Mouse (Mus musculus) left cerebral cortex, adult 9 months (tissue): Measurements from ENCODE around the gene Fabp3.

Experiments used
- DNase-seq, 2 experiments: peaks; one replicate each; pipeline ENCODE4 v3.0.0; 2022; ENCODE audit warnings: low spot score in 2 of 2

Gene Fabp3

GRCm38 (mm10) chr4:130294513-130294912 lies 13.9 kb upstream of the Fabp3 start:
- DNase-seq: no peak

DNA sequence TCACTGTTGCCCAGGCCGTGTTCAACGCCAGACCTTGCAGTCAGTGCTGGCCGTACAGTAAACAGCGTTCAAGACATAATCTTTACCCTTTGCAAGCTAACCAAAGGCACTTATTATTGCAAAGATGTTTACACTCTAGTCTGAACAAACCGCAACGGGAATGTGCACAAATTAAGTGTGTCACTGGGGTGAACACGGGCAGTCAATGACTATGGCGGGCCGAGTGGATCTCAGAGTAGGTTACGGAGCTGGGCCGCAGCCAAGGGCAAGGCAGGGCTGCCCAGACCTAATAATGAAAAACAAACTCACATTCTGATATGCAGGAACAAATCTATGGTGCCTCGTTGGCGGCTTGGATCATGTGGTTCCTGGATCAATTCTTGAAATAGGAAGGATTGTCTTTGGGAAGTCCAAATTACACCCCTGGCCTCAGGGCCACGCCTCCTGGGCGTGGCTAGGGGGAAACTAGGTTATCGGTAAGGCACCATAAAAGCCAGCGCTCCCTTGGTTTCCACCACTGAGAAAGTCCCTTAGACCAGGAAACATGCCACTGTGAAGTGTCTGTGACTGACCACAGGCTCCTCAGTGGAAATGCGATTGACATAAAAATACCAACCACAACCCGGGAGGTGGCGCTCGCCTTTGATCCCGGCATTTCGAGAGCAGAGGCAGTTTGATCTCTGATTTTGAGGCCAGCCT lies 13.2 kb upstream of the Fabp3 start:
- DNase-seq: no peak

DNA sequence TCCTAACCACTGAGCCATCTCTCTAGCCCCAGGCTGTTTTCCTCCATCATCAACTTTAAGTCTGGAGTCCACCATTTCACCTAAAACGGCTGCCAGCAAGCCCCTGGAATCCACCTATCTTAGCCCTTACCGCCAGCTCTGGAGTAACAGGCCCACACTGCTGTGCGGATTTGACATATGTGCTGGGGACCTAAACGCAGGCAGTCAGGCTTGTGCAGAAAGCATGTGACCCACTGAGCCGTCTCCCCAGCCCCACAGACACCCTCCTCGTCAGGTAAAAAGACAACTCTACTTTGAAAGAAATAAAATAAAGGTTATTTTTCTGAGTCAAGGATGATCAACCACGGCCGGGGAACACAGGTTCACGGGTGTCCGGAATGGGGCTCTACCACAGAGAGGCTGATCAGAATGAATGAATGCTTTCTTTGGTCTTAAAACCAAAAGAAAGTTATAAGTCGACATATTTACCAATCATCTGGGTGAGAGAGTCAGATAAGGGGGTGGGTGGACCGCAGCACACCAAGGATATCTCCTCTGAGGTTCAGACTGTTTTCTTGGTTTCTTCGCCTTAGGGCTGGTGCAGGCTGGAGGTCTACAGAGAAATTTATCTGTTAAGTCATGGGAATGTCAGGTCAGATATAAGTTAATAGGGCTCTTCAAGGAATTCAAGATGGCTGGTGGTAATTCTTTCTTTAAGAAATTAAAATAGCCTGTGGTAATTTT lies 12.0 kb upstream of the Fabp3 start:
- DNase-seq: no peak

GRCm38 (mm10) chr4:130297123-130297529 lies 11.3 kb upstream of the Fabp3 start:
- DNase-seq: no peak

- DNase-seq: no peak
These were observed 9.3 kb upstream of the Fabp3 start for GRCm38 (mm10) chr4:130298877-130299628.

GRCm38 (mm10) chr4:130299629-130300018 lies 8.8 kb upstream of the Fabp3 start:
- DNase-seq: no peak

- no peak for DNase-seq
These were observed 6.0 kb upstream of the Fabp3 start for GRCm38 (mm10) chr4:130302285-130302870.

DNA sequence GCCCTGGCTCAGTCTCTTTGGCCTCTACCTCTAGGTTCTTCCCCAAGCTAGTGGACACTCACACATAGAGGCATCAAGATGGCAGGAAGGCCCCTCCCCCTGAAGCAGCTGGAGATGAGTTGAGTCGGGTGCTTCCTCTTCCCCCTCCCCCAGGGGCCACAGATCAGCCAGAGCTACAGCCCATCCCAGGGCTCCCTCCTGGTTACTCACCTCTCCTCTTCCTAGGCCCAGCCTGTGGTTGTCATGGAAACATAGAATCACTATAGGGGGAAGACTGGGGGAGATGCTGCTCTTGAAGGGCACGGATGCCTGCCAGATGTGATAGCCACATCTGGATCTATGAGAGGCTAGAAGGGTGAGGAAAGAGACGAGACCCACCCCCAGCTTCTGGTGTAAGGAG lies 3.6 kb upstream of the Fabp3 start:
- DNase-seq: no peak

GRCm38 (mm10) chr4:130306796-130307630 lies 1.4 kb upstream of the Fabp3 start:
- DNase-seq: no peak

- DNase-seq: peak in 1 of 2 experiments; percentile 49
These were observed 554 bp upstream of the Fabp3 start for GRCm38 (mm10) chr4:130307851-130308230.

GRCm38 (mm10) chr4:130309254-130309653 lies 859 bp downstream of the Fabp3 start:
- DNase-seq: no peak

DNA sequence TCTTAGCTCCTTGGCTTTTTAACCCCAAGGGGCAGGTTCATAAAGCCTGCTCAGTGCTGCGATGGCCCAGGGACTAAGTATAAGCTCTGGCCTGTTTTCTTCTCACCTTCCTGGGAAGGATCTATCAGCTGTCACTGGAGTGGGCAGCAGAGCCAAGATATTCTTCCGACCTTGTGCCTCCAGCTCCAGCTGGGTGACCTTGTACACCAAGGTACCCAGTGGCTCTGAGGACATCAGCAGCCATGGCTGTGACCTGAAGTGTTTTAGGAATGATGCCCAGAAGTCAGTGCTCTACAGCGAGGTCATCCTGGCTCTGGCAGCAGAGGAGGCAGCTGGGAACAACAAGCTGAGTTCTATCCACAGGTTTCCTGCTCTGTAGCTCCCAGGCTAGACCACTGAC lies 4.1 kb downstream of the Fabp3 start:
- no peak for DNase-seq

- DNase-seq: no peak
These were observed 5.2 kb downstream of the Fabp3 start for GRCm38 (mm10) chr4:130313552-130313951.

DNA sequence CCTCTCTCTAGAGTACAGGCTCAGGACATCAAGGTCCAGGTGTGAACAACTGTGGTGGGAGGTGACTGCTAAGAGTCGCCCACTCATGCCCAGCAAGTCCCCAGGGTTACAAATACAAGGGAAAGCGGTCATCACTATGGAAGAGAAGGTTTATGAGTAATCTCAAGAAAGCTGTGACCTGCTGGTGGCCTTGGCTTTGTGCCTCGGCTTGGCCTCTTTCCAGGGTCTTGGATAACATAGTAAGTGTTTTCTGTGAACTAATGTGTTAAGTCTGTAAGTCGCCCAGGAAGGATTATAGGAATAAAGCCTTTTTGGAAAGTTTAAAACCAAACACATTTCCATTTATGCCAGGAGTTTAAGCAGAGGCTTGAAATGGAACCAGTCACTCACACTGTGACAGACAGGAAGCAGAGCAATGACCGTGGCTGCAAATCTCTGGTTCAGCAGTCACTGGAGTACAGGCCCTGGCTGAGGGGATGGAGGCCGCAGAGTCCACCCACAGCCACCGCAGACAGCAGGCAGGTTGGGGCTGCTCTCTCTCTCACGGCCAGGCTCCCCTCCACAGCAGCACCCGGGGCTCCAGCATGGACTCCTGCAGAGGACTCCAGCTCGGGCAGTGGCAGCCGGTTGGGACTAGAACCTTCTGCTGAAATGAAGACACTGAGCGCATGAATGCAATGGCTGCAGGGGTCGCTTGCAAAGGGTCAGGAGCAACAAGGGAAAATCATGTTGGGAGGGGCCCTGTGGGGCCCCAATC lies 7.6 kb downstream of the Fabp3 start:
- no peak for DNase-seq

DNA sequence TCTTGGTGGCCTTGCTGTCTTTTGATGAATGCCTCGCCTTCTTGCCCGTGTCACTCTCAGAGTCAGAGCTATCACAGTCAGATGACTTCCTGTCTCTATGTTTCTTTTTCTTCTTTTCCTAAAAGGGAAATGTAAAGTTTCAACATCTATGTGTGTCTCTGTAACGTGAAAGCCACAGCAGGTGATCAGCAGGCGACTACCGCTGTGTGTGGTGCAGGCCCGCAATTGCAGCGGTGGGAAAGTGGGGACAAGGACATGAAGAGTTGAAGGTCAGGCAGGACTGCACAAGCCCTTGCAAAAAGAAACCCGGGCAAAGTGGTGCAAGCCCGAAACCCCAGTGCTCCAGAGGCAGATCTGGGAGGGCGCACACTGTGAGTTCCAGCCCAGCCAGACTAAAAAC lies 8.3 kb downstream of the Fabp3 start:
- no peak for DNase-seq

DNA sequence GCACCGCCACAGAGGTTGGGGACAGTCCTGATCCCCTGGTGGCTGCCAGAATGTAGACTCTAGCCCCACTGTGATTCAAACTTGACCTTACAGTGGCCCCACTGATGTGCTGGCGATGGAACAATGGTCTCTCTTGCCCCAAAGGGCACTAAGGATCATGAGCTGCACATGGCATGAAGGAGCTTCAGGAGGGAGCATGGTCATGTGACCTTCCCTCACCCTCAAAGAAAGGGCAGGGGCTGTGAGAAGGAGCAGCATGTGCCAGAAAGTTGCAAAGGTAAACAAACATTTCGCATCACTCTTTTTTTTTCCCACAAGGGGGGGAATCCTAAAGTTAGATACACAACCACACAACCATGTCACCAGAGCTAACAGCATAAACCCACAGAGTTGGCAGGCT lies 9.7 kb downstream of the Fabp3 start:
- no peak for DNase-seq

DNA sequence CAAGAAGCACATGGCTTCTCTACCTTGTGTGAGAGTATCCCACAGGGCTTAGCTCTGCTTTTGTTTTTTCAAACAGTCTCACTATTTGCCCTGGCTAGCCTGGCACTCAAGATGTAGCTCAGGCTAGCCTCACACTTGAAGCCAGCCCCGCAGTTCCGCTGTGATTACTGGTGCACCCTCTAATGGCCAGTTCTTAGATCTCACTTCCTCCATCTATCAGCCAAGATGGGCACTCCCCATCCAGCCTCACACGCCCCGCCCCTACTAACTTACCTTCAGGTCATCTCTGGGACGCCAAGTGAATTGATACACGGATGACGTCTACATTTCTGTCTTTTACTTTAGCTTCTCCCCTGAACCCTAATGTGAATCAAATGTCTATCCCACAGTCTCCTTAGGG lies 11.2 kb downstream of the Fabp3 start:
- DNase-seq: no peak

GRCm38 (mm10) chr4:130321640-130322039 lies 13.2 kb downstream of the Fabp3 start:
- no peak for DNase-seq

DNA sequence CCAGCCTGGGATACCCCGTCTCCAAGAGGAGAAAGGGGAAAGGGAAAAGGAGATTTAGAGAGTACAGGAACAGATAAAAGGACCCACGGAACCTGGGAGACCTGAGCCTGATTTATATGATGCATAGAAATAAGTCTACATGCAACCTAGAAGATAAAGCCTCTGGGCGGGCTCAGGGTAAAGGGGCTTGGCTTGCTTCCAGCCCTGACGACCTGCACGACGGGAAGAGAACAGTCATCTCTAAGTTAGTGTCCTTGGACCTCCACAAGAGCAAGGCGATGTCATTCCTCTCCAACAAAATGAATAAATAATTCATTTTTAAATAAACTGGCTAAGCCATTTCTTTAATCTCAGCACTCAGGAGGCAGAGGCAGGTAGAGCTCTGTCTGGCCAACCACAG lies 14.2 kb downstream of the Fabp3 start:
- DNase-seq: no peak

DNA sequence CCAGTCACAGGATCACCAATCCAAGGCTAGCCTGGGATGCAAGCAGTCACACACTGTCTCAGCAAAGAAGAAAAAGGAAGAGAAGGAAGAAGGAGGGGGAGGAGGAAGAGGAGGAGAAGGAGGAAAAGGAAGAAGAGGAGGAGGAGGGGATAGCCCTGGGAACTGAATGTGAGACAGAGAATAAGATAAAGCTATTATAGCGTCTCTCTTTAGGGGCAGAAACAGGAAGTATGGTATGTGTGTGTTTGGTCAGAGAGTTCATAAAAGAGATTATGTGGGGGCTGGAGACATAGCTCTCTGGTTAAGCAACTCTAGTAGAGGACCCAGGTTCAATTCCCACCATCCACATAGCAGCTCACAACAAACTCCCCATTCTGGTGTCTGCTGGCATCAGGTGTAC lies 14.8 kb downstream of the Fabp3 start:
- DNase-seq: no peak

GRCm38 (mm10) chr4:130323607-130324006 lies 15.2 kb downstream of the Fabp3 start:
- no peak for DNase-seq
